Mouse (Mus musculus): ENCODE results near the gene Gabbr2. TPM values are rescaled to one million over a fixed set of nuclear protein-coding genes. Genes with fewer than 3 reads are reported as not detected.

Gene Gabbr2
- polyA plus RNA-seq, 1 experiment, result not detected

DNA sequence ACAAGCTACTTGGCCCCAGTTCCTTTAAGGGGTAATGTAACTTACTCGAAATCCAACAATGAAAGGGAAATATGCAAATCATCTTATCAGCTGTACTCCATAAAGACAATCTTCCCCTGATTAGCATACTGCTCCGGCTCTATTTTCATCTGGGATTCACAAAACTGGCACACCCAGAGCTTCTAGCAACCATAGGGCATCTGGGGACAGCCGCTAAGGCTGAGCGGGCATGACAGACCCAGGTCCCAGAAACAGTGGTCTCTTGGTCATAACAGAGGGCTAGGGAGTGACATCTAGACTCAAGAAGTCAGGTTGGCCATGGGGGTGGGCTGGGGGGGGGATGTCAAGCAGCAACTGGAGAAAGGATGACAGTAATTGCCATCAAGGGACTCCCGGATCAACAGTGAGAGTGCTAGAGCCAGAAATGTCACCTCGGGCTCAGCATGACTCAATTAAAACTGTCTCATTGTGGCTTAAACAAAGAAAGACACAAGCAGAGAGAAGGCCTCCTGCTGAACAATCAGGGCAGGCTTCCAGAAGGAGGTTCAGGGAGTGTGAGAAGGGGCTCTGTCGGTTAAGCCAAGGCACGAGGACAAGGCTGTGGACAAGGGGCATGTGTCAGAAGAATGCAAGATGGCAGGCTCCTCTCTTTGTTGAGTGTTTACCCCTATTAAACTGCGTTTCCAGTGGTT, 59.8 kb downstream of the Gabbr2 start:
- no peaks in the 10 kb centered on the region for H3K27me3 ChIP-seq (ENCODE audit: control insufficient read depth, insufficient read depth, low read length, poor library complexity, severe bottlenecking)
- TF ChIP-seq POLR2A (IDR thresholded peaks at IDR 0.05; ENCODE audit: insufficient read depth, low read length), result no peak
- H3K9me3 ChIP-seq (replicated peaks; ENCODE audit: control insufficient read depth, insufficient read depth, low read length, poor library complexity, severe bottlenecking), result no peaks in the 10 kb centered on the region
- H3K27ac ChIP-seq (ENCODE audit: insufficient read depth, low read length), result no peak overlapping the region
- H3K4me1 ChIP-seq (ENCODE audit: control insufficient read depth, insufficient read depth, low read length), result no peaks in the 10 kb centered on the region
- no peak overlapping the region for H3K9ac ChIP-seq (ENCODE audit: low read depth, poor library complexity, severe bottlenecking)
- H3K4me3 ChIP-seq (ENCODE audit: low read depth, low read length), result no peak overlapping the region
- H3K36me3 ChIP-seq (ENCODE audit: control insufficient read depth, insufficient read depth, low read length, poor library complexity, severe bottlenecking), result no peaks in the 10 kb centered on the region

DNA sequence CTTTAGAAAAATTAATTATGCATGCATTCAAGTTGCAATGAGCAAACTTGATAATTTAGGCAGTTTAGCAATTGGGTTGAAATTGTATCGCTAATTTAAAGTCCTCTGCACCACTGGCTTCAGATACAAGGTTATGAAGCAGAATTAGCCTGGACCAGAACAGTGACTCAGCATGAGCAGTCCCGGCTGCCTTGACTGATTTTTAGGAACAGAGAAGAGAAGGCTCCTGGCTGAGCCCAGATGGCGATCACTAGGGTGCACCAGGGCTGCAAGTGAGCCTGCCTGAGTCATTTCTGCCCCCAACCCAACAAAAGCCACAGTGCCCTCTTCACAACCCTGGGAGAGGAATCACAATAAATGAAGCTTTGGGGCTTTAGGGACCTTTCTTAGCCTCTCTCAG, 63.6 kb downstream of the Gabbr2 start:
- Histone ChIP-seq H3K4me3 (ENCODE audit: low read depth, low read length) (no peak overlapping the region), H3K4me1 (ENCODE audit: control insufficient read depth, insufficient read depth, low read length) (no peaks in the 10 kb centered on the region), H3K9me3 (replicated peaks; ENCODE audit: control insufficient read depth, insufficient read depth, low read length, poor library complexity, severe bottlenecking) (no peaks in the 10 kb centered on the region), H3K9ac (ENCODE audit: low read depth, poor library complexity, severe bottlenecking) (no peak overlapping the region), H3K27ac (ENCODE audit: insufficient read depth, low read length) (no peak overlapping the region), H3K36me3 (ENCODE audit: control insufficient read depth, insufficient read depth, low read length, poor library complexity, severe bottlenecking) (no peaks in the 10 kb centered on the region), H3K27me3 (ENCODE audit: control insufficient read depth, insufficient read depth, low read length, poor library complexity, severe bottlenecking) (no peaks in the 10 kb centered on the region)
- TF ChIP-seq CTCF (IDR thresholded peaks at IDR 0.05; ENCODE audit: low read depth, low read length) (no peak), POLR2A (IDR thresholded peaks at IDR 0.05; ENCODE audit: insufficient read depth, low read length) (no peak), EP300 (IDR thresholded peaks at IDR 0.05; ENCODE audit: insufficient read depth, low read depth, low read length) (no peak)

DNA sequence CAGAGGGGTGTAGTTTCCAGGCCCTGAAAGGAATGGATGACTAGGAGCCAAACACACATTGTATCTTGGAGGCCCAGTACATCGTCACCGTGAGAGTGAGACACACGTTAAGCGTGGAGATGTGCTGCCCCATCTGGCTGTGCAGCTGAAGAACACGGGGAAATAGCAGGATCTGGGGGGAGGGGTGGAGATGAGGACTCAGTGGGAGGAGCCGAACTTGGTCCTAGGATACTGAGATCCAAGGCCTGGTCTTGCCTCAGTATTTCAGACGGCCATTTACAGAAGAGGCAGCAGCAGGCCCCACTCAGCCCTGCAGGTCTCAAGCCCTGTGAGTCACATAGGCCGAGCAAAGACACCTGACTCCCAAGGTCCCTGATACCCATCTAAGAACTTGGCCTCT, 72.5 kb downstream of the Gabbr2 start:
- Histone ChIP-seq H3K9me3 (replicated peaks; ENCODE audit: control insufficient read depth, insufficient read depth, low read length, poor library complexity, severe bottlenecking) (no peaks in the 10 kb centered on the region), H3K4me1 (ENCODE audit: control insufficient read depth, insufficient read depth, low read length) (no peaks in the 10 kb centered on the region), H3K27me3 (ENCODE audit: control insufficient read depth, insufficient read depth, low read length, poor library complexity, severe bottlenecking) (no peaks in the 10 kb centered on the region), H3K9ac (ENCODE audit: low read depth, poor library complexity, severe bottlenecking) (no peak overlapping the region), H3K36me3 (ENCODE audit: control insufficient read depth, insufficient read depth, low read length, poor library complexity, severe bottlenecking) (no peaks in the 10 kb centered on the region), H3K27ac (ENCODE audit: insufficient read depth, low read length) (no peak overlapping the region), H3K4me3 (ENCODE audit: low read depth, low read length) (no peak overlapping the region)
- TF ChIP-seq CTCF (IDR thresholded peaks at IDR 0.05; ENCODE audit: low read depth, low read length) (no peak), POLR2A (IDR thresholded peaks at IDR 0.05; ENCODE audit: insufficient read depth, low read length) (no peak), EP300 (IDR thresholded peaks at IDR 0.05; ENCODE audit: insufficient read depth, low read depth, low read length) (no peak)

DNA sequence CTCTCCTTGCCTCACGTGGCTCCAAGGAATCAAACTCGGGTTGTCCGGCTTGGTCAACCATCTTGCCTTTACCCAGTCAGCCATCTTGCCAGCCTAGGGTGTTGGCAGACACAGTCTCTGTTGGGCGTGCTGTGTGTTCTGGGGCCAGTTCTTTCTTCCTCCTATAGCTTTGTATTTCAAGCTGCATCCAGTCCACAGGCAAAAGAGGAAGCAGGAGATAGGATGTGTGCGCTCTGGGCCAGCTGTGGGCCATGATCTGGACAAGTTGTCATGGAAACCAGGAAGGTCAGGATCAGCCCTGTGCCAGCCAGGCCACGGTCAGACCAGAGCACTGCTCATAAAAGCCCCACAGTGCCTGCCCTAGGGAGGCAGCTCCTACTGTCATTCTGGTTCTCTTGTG, 74.9 kb downstream of the Gabbr2 start:
- H3K27me3 ChIP-seq (ENCODE audit: control insufficient read depth, insufficient read depth, low read length, poor library complexity, severe bottlenecking), result no peaks in the 10 kb centered on the region
- H3K36me3 ChIP-seq (ENCODE audit: control insufficient read depth, insufficient read depth, low read length, poor library complexity, severe bottlenecking), result no peaks in the 10 kb centered on the region
- H3K4me1 ChIP-seq (ENCODE audit: control insufficient read depth, insufficient read depth, low read length), result no peaks in the 10 kb centered on the region
- no peak overlapping the region for H3K27ac ChIP-seq (ENCODE audit: insufficient read depth, low read length)
- TF ChIP-seq EP300 (IDR thresholded peaks at IDR 0.05; ENCODE audit: insufficient read depth, low read depth, low read length) (no peak), CTCF (IDR thresholded peaks at IDR 0.05; ENCODE audit: low read depth, low read length) (no peak)
- H3K9me3 ChIP-seq (replicated peaks; ENCODE audit: control insufficient read depth, insufficient read depth, low read length, poor library complexity, severe bottlenecking), result no peaks in the 10 kb centered on the region
- H3K9ac ChIP-seq (ENCODE audit: low read depth, poor library complexity, severe bottlenecking), result no peak overlapping the region
- H3K4me3 ChIP-seq (ENCODE audit: low read depth, low read length), result no peak overlapping the region

DNA sequence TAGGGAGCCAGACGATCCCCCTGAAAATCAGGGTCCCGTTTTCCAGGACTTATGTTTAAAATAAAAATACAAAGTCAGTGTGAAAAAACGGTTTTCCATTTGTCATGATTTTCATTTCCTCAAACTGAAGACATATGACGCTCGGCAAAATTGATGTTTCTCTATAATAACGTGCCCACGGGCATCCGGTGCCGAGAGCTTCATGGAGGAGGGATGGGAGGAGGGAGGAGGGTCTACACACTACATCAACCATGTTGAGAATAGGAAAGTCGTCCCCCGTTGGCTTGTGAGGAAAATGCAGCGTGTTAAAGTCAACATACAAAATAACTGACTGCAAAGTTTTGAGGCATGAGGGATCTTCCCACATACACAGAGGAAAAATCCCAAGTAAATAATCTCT, 75.7 kb downstream of the Gabbr2 start:
- no peaks in the 10 kb centered on the region for H3K36me3 ChIP-seq (ENCODE audit: control insufficient read depth, insufficient read depth, low read length, poor library complexity, severe bottlenecking)
- TF ChIP-seq POLR2A (IDR thresholded peaks at IDR 0.05; ENCODE audit: insufficient read depth, low read length) (no peak), CTCF (IDR thresholded peaks at IDR 0.05; ENCODE audit: low read depth, low read length) (no peak), EP300 (IDR thresholded peaks at IDR 0.05; ENCODE audit: insufficient read depth, low read depth, low read length) (no peak)
- H3K4me1 ChIP-seq (ENCODE audit: control insufficient read depth, insufficient read depth, low read length), result no peaks in the 10 kb centered on the region
- H3K9ac ChIP-seq (ENCODE audit: low read depth, poor library complexity, severe bottlenecking), result no peak overlapping the region
- H3K27ac ChIP-seq (ENCODE audit: insufficient read depth, low read length), result no peak overlapping the region
- no peaks in the 10 kb centered on the region for H3K27me3 ChIP-seq (ENCODE audit: control insufficient read depth, insufficient read depth, low read length, poor library complexity, severe bottlenecking)
- no peaks in the 10 kb centered on the region for H3K9me3 ChIP-seq (replicated peaks; ENCODE audit: control insufficient read depth, insufficient read depth, low read length, poor library complexity, severe bottlenecking)
- no peak overlapping the region for H3K4me3 ChIP-seq (ENCODE audit: low read depth, low read length)

DNA sequence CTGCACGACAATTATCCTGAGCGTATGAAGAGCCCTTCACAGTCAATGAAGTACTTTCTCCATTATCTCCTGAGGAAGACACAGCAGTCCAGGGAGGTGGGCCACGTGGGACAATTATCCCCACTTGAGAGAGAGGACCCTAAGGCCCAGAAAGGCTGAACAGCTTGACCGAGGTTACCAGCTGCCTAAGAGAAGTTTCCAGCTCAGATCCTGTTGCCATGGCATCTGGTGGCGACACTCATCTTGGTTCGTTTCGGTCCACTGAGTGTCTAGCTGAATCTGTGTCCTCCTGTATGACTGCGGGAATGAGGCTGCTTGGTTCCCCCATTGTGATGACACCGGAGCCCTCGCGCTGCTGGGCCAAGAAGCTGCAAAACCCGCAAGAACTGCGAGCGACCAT, 76.2 kb downstream of the Gabbr2 start:
- no peaks in the 10 kb centered on the region for H3K9me3 ChIP-seq (replicated peaks; ENCODE audit: control insufficient read depth, insufficient read depth, low read length, poor library complexity, severe bottlenecking)
- no peaks in the 10 kb centered on the region for H3K36me3 ChIP-seq (ENCODE audit: control insufficient read depth, insufficient read depth, low read length, poor library complexity, severe bottlenecking)
- no peak overlapping the region for H3K9ac ChIP-seq (ENCODE audit: low read depth, poor library complexity, severe bottlenecking)
- TF ChIP-seq CTCF (IDR thresholded peaks at IDR 0.05; ENCODE audit: low read depth, low read length) (no peak), EP300 (IDR thresholded peaks at IDR 0.05; ENCODE audit: insufficient read depth, low read depth, low read length) (no peak), POLR2A (IDR thresholded peaks at IDR 0.05; ENCODE audit: insufficient read depth, low read length) (no peak)
- no peak overlapping the region for H3K4me3 ChIP-seq (ENCODE audit: low read depth, low read length)
- H3K27me3 ChIP-seq (ENCODE audit: control insufficient read depth, insufficient read depth, low read length, poor library complexity, severe bottlenecking), result no peaks in the 10 kb centered on the region
- no peaks in the 10 kb centered on the region for H3K4me1 ChIP-seq (ENCODE audit: control insufficient read depth, insufficient read depth, low read length)
- H3K27ac ChIP-seq (ENCODE audit: insufficient read depth, low read length), result no peak overlapping the region

Data from ES-Bruce4 (cell line).